In genomic region chr19:37668657-37669056, GRCm38 (mm10) we compare ENCODE assay signal across 28 mouse cellular contexts. TPM values are rescaled to one million over a fixed set of nuclear protein-coding genes. Genes with fewer than 3 reads are reported as not detected.
DNase-seq lines count a peak whose midpoint lies in the region; ATAC-seq and TF ChIP-seq lines count a peak whose summit lies in the region.
"Had no signal": no experiment of that assay in that cellular context is flagged by ENCODE, and none has a peak within 500 bp of the region (broad histone marks: within the 10 kb centered on the region; RNA-seq: fewer than 3 reads in every experiment).

No protein-coding gene starts in this region.

- 0 out of 2 replicates have a peak, but pooled peaks cover 3% of the 10 kb centered on the region for H3K4me1 ChIP-seq in intestine, postnatal 0 days (replicated peaks; ENCODE audit: control insufficient read depth, insufficient read depth, low read length)
- H3K4me1 ChIP-seq in intestine, embryonic 16.5 days (ENCODE audit: control insufficient read depth, insufficient read depth, low read length) = no peaks in the 10 kb centered on the region
- peaks cover 47% of the 10 kb centered on the region for H3K4me1 ChIP-seq in liver, embryonic 12.5 days
- H3K4me1 ChIP-seq in liver, embryonic 14.5 days (replicated peaks; ENCODE audit: control insufficient read depth in 2 of 2, insufficient read depth in 2 of 2, low read length in 1 of 2) = peaks cover 19 to 23% of the 10 kb centered on the region in 2 experiments
- peaks cover 5% of the 10 kb centered on the region; the same call in 1 of the 2 replicates for H3K4me1 ChIP-seq in liver, postnatal 0 days (ENCODE audit: insufficient read depth)
- no peaks in the 10 kb centered on the region for H3K4me1 ChIP-seq in thymus, adult 2 months (replicated peaks; ENCODE audit: control insufficient read depth, insufficient read depth, low read length)
- H3K4me1 ChIP-seq: embryonic facial prominence, embryonic 15.5 days; heart, embryonic 10.5 days; heart, embryonic 13.5 days had no signal

- peak; percentile 54; the same call in 1 of the 2 replicates for ATAC-seq in intestine, postnatal 0 days
- no peak for ATAC-seq in intestine, embryonic 16.5 days
- ATAC-seq in liver, embryonic 12.5 days = no peak
- no peak for ATAC-seq in liver, embryonic 14.5 days (ENCODE audit: insufficient read depth)
- no peak for ATAC-seq in liver, postnatal 0 days
- ATAC-seq: forebrain, embryonic 13.5 days; forebrain, embryonic 16.5 days; hindbrain, postnatal 0 days; Patski had no signal

- no peaks in the 10 kb centered on the region for H3K36me3 ChIP-seq in intestine, postnatal 0 days (ENCODE audit: control insufficient read depth, insufficient read depth)
- no peaks in the 10 kb centered on the region for H3K36me3 ChIP-seq in intestine, embryonic 16.5 days (ENCODE audit: control insufficient read depth, insufficient read depth, low read length)
- peaks cover 9% of the 10 kb centered on the region for H3K36me3 ChIP-seq in liver, embryonic 12.5 days
- H3K36me3 ChIP-seq in liver, embryonic 14.5 days (replicated peaks; ENCODE audit: control insufficient read depth, insufficient read depth, low read depth) = no peaks in the 10 kb centered on the region; the same call in 1 of the 2 replicates
- H3K36me3 ChIP-seq in liver, postnatal 0 days (replicated peaks; ENCODE audit: insufficient read depth, low read length) = peaks cover 3% of the 10 kb centered on the region; the same call in 1 of the 2 replicates
- H3K36me3 ChIP-seq in thymus, adult 2 months (ENCODE audit: control insufficient read depth, insufficient read depth, low read length) = no peaks in the 10 kb centered on the region
- H3K36me3 ChIP-seq: embryonic facial prominence, embryonic 12.5 days; embryonic facial prominence, embryonic 15.5 days; forebrain, embryonic 10.5 days; heart, embryonic 10.5 days; heart, embryonic 13.5 days had no signal

- H3K4me2 ChIP-seq in intestine, postnatal 0 days (replicated peaks; ENCODE audit: low read depth) = no peak overlapping the region
- H3K4me2 ChIP-seq in intestine, embryonic 16.5 days (ENCODE audit: low read depth, low read length) = no peak overlapping the region
- peak overlapping the region; percentile 50 for H3K4me2 ChIP-seq in liver, embryonic 12.5 days
- peak overlapping the region; percentile 54 for H3K4me2 ChIP-seq in liver, embryonic 14.5 days (ENCODE audit: low read depth)
- 0 out of 2 replicates have a peak overlapping the region, but pooled peaks have one; percentile 9 for H3K4me2 ChIP-seq in liver, postnatal 0 days (ENCODE audit: low read depth, low read length)
- H3K4me2 ChIP-seq: embryonic facial prominence, embryonic 12.5 days; embryonic facial prominence, embryonic 15.5 days; forebrain, embryonic 13.5 days; heart, embryonic 13.5 days; hindbrain, embryonic 14.5 days had no signal

- no peaks in the 10 kb centered on the region for H3K9me3 ChIP-seq in intestine, postnatal 0 days (ENCODE audit: control insufficient read depth)
- no peaks in the 10 kb centered on the region for H3K9me3 ChIP-seq in intestine, embryonic 16.5 days (ENCODE audit: control insufficient read depth, low read length)
- H3K9me3 ChIP-seq in liver, embryonic 12.5 days (replicated peaks) = no peaks in the 10 kb centered on the region
- H3K9me3 ChIP-seq in liver, embryonic 14.5 days (ENCODE audit: control insufficient read depth, low read length) = no peaks in the 10 kb centered on the region
- no peaks in the 10 kb centered on the region for H3K9me3 ChIP-seq in liver, postnatal 0 days (ENCODE audit: low read length)
- H3K9me3 ChIP-seq: embryonic facial prominence, embryonic 12.5 days; embryonic facial prominence, embryonic 15.5 days; forebrain, embryonic 10.5 days; forebrain, embryonic 13.5 days; heart, embryonic 10.5 days; heart, embryonic 13.5 days had no signal

- H3K4me3 ChIP-seq in intestine, postnatal 0 days (ENCODE audit: low read depth, low read length) = no peak overlapping the region
- no peak overlapping the region for H3K4me3 ChIP-seq in intestine, embryonic 16.5 days (ENCODE audit: low read length)
- no peak overlapping the region for H3K4me3 ChIP-seq in liver, embryonic 12.5 days
- H3K4me3 ChIP-seq in liver, embryonic 14.5 days (ENCODE audit: insufficient read depth in 1 of 2, low read depth in 2 of 2, low read length in 2 of 2) = no peak overlapping the region
- H3K4me3 ChIP-seq in liver, postnatal 0 days (ENCODE audit: low read depth, low read length) = no peak overlapping the region
- H3K4me3 ChIP-seq in thymus, adult 2 months (ENCODE audit: control insufficient read depth, insufficient read depth, low read length) = no peak overlapping the region
- H3K4me3 ChIP-seq: embryonic facial prominence, embryonic 12.5 days; embryonic facial prominence, embryonic 15.5 days; forebrain, embryonic 10.5 days; forebrain, embryonic 13.5 days; heart, adult 2 months; heart, embryonic 10.5 days; heart, embryonic 13.5 days had no signal

- no peak for TF ChIP-seq CTCF in intestine, postnatal 0 days (IDR thresholded peaks at IDR 0.05; ENCODE audit: low read depth)
- TF ChIP-seq CTCF in liver, embryonic 14.5 days (IDR thresholded peaks at IDR 0.05; ENCODE audit: low read depth) = no peak
- TF ChIP-seq CTCF in liver, postnatal 0 days (IDR thresholded peaks at IDR 0.05; ENCODE audit: low read depth) = no peak
- TF ChIP-seq CTCF in thymus, adult 2 months (IDR thresholded peaks at IDR 0.05; ENCODE audit: borderline replicate concordance, control insufficient read depth, extremely low read depth, insufficient read depth, low read length, poor library complexity) = no peak

- H3K27me3 ChIP-seq in intestine, postnatal 0 days (replicated peaks; ENCODE audit: control insufficient read depth, insufficient read depth, low read length) = no peaks in the 10 kb centered on the region
- no peaks in the 10 kb centered on the region for H3K27me3 ChIP-seq in intestine, embryonic 16.5 days (replicated peaks; ENCODE audit: control insufficient read depth, insufficient read depth, low read length)
- H3K27me3 ChIP-seq in liver, embryonic 12.5 days (replicated peaks) = no peaks in the 10 kb centered on the region
- H3K27me3 ChIP-seq in liver, embryonic 14.5 days (ENCODE audit: control insufficient read depth, insufficient read depth, low read length) = no peaks in the 10 kb centered on the region
- no peaks in the 10 kb centered on the region for H3K27me3 ChIP-seq in liver, postnatal 0 days (ENCODE audit: insufficient read depth, low read length)
- H3K27me3 ChIP-seq in thymus, adult 2 months (ENCODE audit: control insufficient read depth, insufficient read depth, low read length) = no peaks in the 10 kb centered on the region
- H3K27me3 ChIP-seq: embryonic facial prominence, embryonic 12.5 days; embryonic facial prominence, embryonic 15.5 days; forebrain, embryonic 13.5 days; heart, embryonic 13.5 days; Patski had no signal

- TF ChIP-seq EP300 in liver, embryonic 14.5 days (IDR thresholded peaks at IDR 0.05; ENCODE audit: low read depth) = no peak
- TF ChIP-seq EP300 in liver, postnatal 0 days (IDR thresholded peaks at IDR 0.05; ENCODE audit: low read depth) = no peak

- no peak for TF ChIP-seq POLR2A in thymus, adult 2 months (IDR thresholded peaks at IDR 0.05; ENCODE audit: control insufficient read depth, extremely low read depth, insufficient read depth, low read length, poor library complexity)

- H3K9ac ChIP-seq in intestine, postnatal 0 days (ENCODE audit: low read depth, low read length) = no peak overlapping the region
- no peak overlapping the region for H3K9ac ChIP-seq in intestine, embryonic 16.5 days (ENCODE audit: low read depth, low read length)
- peak overlapping the region; percentile 37 for H3K9ac ChIP-seq in liver, embryonic 12.5 days
- peak overlapping the region; percentile 24; the same call in 1 of the 2 replicates for H3K9ac ChIP-seq in liver, embryonic 14.5 days (replicated peaks)
- H3K9ac ChIP-seq in liver, postnatal 0 days (replicated peaks) = no peak overlapping the region
- H3K9ac ChIP-seq: embryonic facial prominence, embryonic 12.5 days; embryonic facial prominence, embryonic 15.5 days; forebrain, embryonic 13.5 days; heart, embryonic 13.5 days; hindbrain, embryonic 14.5 days had no signal

- 88% methylated on average over 5 of the region's 5 CpGs for WGBS in intestine, postnatal 0 days
- WGBS in intestine, embryonic 16.5 days = 89% methylated on average over 5 of the region's 5 CpGs
- WGBS in liver, embryonic 12.5 days (ENCODE audit: insufficient replicate concordance) = 83% methylated on average over 5 of the region's 5 CpGs
- 82% methylated on average over 5 of the region's 5 CpGs for WGBS in liver, embryonic 14.5 days (ENCODE audit: insufficient replicate concordance)
- 87% methylated on average over 5 of the region's 5 CpGs for WGBS in liver, postnatal 0 days (ENCODE audit: insufficient replicate concordance)
- WGBS in thymus, adult 2 months = 97% methylated on average over 5 of the region's 5 CpGs

- H3K27ac ChIP-seq in intestine, postnatal 0 days (ENCODE audit: low read depth, low read length) = peak overlapping the region; percentile 63
- H3K27ac ChIP-seq in intestine, embryonic 16.5 days (ENCODE audit: low read length) = no peak overlapping the region
- H3K27ac ChIP-seq in liver, embryonic 12.5 days = peak overlapping the region; percentile 77
- peak overlapping the region; percentile 69 for H3K27ac ChIP-seq in liver, embryonic 14.5 days
- H3K27ac ChIP-seq in liver, postnatal 0 days (ENCODE audit: low read depth) = no peak overlapping the region
- no peak overlapping the region for H3K27ac ChIP-seq in thymus, adult 2 months (ENCODE audit: control insufficient read depth, insufficient read depth, low read length)
- H3K27ac ChIP-seq: embryonic facial prominence, embryonic 12.5 days; embryonic facial prominence, embryonic 15.5 days; forebrain, embryonic 10.5 days; forebrain, embryonic 13.5 days; heart, adult 2 months; heart, embryonic 10.5 days; heart, embryonic 13.5 days; hindbrain, embryonic 14.5 days; hindbrain, postnatal 0 days had no signal

- no peak for DNase-seq in liver, embryonic 14.5 days (ENCODE audit: low read depth in 3 of 3, low spot score in 3 of 3)
- DNase-seq in liver, postnatal 0 days = no peak
- no peak for DNase-seq in ovary, adult 18-20 months (ENCODE audit: low spot score)
- no peak for DNase-seq in thymus, adult 2 months
- DNase-seq: adrenal gland, postnatal 10 days; cerebellum, adult 11 months; cerebellum, adult 2 months; cerebellum, adult 9-11 months; cerebellum, postnatal 25 days; gastrocnemius, postnatal 10 days; gastrocnemius, postnatal 36 days; heart, adult 2 months; heart, postnatal 14 days; heart, postnatal 4 days had no signal

RNA-seq across cellular contexts. Expression of gene Cyp26c1, which starts 16.7 kb away (rescaled TPM):
- not detected in 2 replicates for polyA plus RNA-seq in intestine, postnatal 0 days (2015; fragmentation: Nextera tagmentation; extraction: Ambion mirVana)
- not detected in 2 replicates for polyA plus RNA-seq in intestine, embryonic 16.5 days (2015; fragmentation: Nextera tagmentation; extraction: Ambion mirVana)
- not detected in 2 replicates for polyA plus RNA-seq in liver, embryonic 12.5 days (2016; fragmentation: Nextera tagmentation; extraction: Ambion mirVana)
- polyA plus RNA-seq in liver, embryonic 14.5 days (2012; rRNA removed) = 0.01 and 0.03 TPM in 2 replicates
- polyA plus RNA-seq in liver, embryonic 14.5 days (2014; fragmentation: Nextera tagmentation; extraction: Ambion mirVana) = not detected in 2 replicates
- polyA plus RNA-seq in liver, postnatal 0 days (2015; fragmentation: Nextera tagmentation; extraction: Ambion mirVana) = not detected in 2 replicates
- 0.13 and 0.28 TPM in 2 replicates for polyA plus RNA-seq in thymus, adult 2 months (2012; rRNA removed)
- polyA plus RNA-seq: cerebellum, adult 2 months; forebrain, embryonic 13.5 days; forebrain, embryonic 16.5 days; heart, adult 2 months; heart, embryonic 13.5 days; heart, embryonic 16.5 days; hindbrain, embryonic 14.5 days; hindbrain, postnatal 0 days had no signal

RNA-seq across cellular contexts. Expression of gene Cyp26a1, which starts 28.9 kb away (rescaled TPM):
- polyA plus RNA-seq in intestine, postnatal 0 days (2015; fragmentation: Nextera tagmentation; extraction: Ambion mirVana) = 0.14 TPM in 1 of 2 replicates, not detected in the other
- polyA plus RNA-seq in intestine, embryonic 16.5 days (2015; fragmentation: Nextera tagmentation; extraction: Ambion mirVana) = 0.45 and 0.82 TPM in 2 replicates
- 0.14 TPM in 1 of 2 replicates, not detected in the other for polyA plus RNA-seq in liver, embryonic 12.5 days (2016; fragmentation: Nextera tagmentation; extraction: Ambion mirVana)
- polyA plus RNA-seq in liver, embryonic 14.5 days (2012; rRNA removed) = 0.16 TPM in 2 replicates
- 0.10 TPM in 1 of 2 replicates, not detected in the other for polyA plus RNA-seq in liver, embryonic 14.5 days (2014; fragmentation: Nextera tagmentation; extraction: Ambion mirVana)
- polyA plus RNA-seq in liver, postnatal 0 days (2015; fragmentation: Nextera tagmentation; extraction: Ambion mirVana) = 0.21 and 0.25 TPM in 2 replicates
- polyA plus RNA-seq in thymus, adult 2 months (2012; rRNA removed) = 2.3 and 2.8 TPM in 2 replicates
- polyA plus RNA-seq: cerebellum, adult 2 months; forebrain, embryonic 16.5 days; hindbrain, postnatal 0 days had no signal

Comparison
In these comparisons a context has a peak if more than half of its experiments do, and no peak if none do; other contexts are left out.
1. H3K27ac ChIP-seq: peak in intestine, postnatal 0 days (single experiment), liver, embryonic 12.5 days (single experiment) and liver, embryonic 14.5 days (single experiment); none in intestine, embryonic 16.5 days (single experiment), liver, postnatal 0 days (single experiment) and thymus, adult 2 months (single experiment).
2. H3K9ac ChIP-seq: peak in liver, embryonic 12.5 days (single experiment) and liver, embryonic 14.5 days (single experiment); none in intestine, postnatal 0 days (single experiment), intestine, embryonic 16.5 days (single experiment) and liver, postnatal 0 days (single experiment).
3. H3K4me2 ChIP-seq: peak in liver, embryonic 12.5 days (single experiment), liver, embryonic 14.5 days (single experiment) and liver, postnatal 0 days (single experiment); none in intestine, postnatal 0 days (single experiment) and intestine, embryonic 16.5 days (single experiment).